Comparison of ENCODE assay signal across 15 mouse cellular contexts in genomic region chr4:136865531-136865930, GRCm38 (mm10). TPM values are rescaled to one million over a fixed set of nuclear protein-coding genes. Genes with fewer than 3 reads are reported as not detected.
DNase-seq lines count a peak whose midpoint lies in the region; ATAC-seq lines count a peak whose summit lies in the region.
"Had no signal": no experiment of that assay in that cellular context is flagged by ENCODE, and none has a peak within 500 bp of the region (broad histone marks: within the 10 kb centered on the region; RNA-seq: fewer than 3 reads in every experiment).

No protein-coding gene starts in this region.

- peak overlapping the region; percentile 19 for H3K4me2 ChIP-seq in hindbrain, embryonic 12.5 days (replicated peaks)
- peak overlapping the region; percentile 30 for H3K4me2 ChIP-seq in midbrain, embryonic 12.5 days (replicated peaks)
- H3K4me2 ChIP-seq: embryonic facial prominence, embryonic 15.5 days; liver, embryonic 13.5 days; stomach, embryonic 15.5 days had no signal

- WGBS in hindbrain, embryonic 12.5 days, result 48% methylated on average over 5 of the region's 5 CpGs
- WGBS in midbrain, embryonic 12.5 days, result 38% methylated on average over 5 of the region's 5 CpGs

- H3K36me3 ChIP-seq in hindbrain, embryonic 12.5 days, result no peaks in the 10 kb centered on the region
- no peaks in the 10 kb centered on the region for H3K36me3 ChIP-seq in midbrain, embryonic 12.5 days
- H3K36me3 ChIP-seq: embryonic facial prominence, embryonic 15.5 days; liver, embryonic 13.5 days; stomach, embryonic 15.5 days had no signal

- H3K27me3 ChIP-seq in hindbrain, embryonic 12.5 days, result peaks cover 5% of the 10 kb centered on the region; the same call in 1 of the 2 replicates
- H3K27me3 ChIP-seq in midbrain, embryonic 12.5 days, result peaks cover 10% of the 10 kb centered on the region; the same call in 1 of the 2 replicates
- H3K27me3 ChIP-seq: stomach, embryonic 15.5 days had no signal

- ATAC-seq in hindbrain, embryonic 12.5 days (ENCODE audit: low FRiP score), result peak; percentile 38; the same call in 1 of the 2 replicates
- peak; percentile 14; the same call in 1 of the 2 replicates for ATAC-seq in midbrain, embryonic 12.5 days (ENCODE audit: low FRiP score, low read depth)

- H3K9me3 ChIP-seq in hindbrain, embryonic 12.5 days (replicated peaks), result no peaks in the 10 kb centered on the region
- no peaks in the 10 kb centered on the region for H3K9me3 ChIP-seq in midbrain, embryonic 12.5 days
- H3K9me3 ChIP-seq: embryonic facial prominence, embryonic 15.5 days; liver, embryonic 13.5 days; stomach, embryonic 15.5 days had no signal

- H3K27ac ChIP-seq in hindbrain, embryonic 12.5 days, result peak overlapping the region; percentile 95
- H3K27ac ChIP-seq in midbrain, embryonic 12.5 days (replicated peaks), result peak overlapping the region; percentile 95
- H3K27ac ChIP-seq: embryonic facial prominence, embryonic 15.5 days; kidney, postnatal 0 days; liver, embryonic 13.5 days; stomach, embryonic 15.5 days had no signal

- H3K4me1 ChIP-seq in hindbrain, embryonic 12.5 days, result peaks cover 61% of the 10 kb centered on the region
- peaks cover 72% of the 10 kb centered on the region for H3K4me1 ChIP-seq in midbrain, embryonic 12.5 days
- H3K4me1 ChIP-seq: liver, embryonic 13.5 days had no signal

- DNase-seq in retina, postnatal 1 day, result peak; percentile 78
- no peak for DNase-seq in retina, embryonic 14.5 days (ENCODE audit: low spot score)
- DNase-seq in kidney, postnatal 25 days, result no peak
- no peak for DNase-seq in adipocyte (ENCODE audit: low spot score)
- no peak for DNase-seq in cerebellum, adult 11-12 months
- DNase-seq in layer of hippocampus, adult 9-10 months (ENCODE audit: low spot score), result no peak
- DNase-seq: adrenal gland, postnatal 10 days; liver, embryonic 13.5 days; lung, postnatal 10 days; thymus, postnatal 4 days had no signal

- H3K9ac ChIP-seq in hindbrain, embryonic 12.5 days, result no peak overlapping the region
- peak overlapping the region; percentile 34; the same call in 1 of the 2 replicates for H3K9ac ChIP-seq in midbrain, embryonic 12.5 days (replicated peaks)
- H3K9ac ChIP-seq: embryonic facial prominence, embryonic 15.5 days; liver, embryonic 13.5 days; stomach, embryonic 15.5 days had no signal

- no peak overlapping the region for H3K4me3 ChIP-seq in hindbrain, embryonic 12.5 days
- H3K4me3 ChIP-seq in midbrain, embryonic 12.5 days, result no peak overlapping the region; the same call in 1 of the 2 replicates
- H3K4me3 ChIP-seq: embryonic facial prominence, embryonic 15.5 days; liver, embryonic 13.5 days; stomach, embryonic 15.5 days had no signal

RNA-seq across cellular contexts. Expression of gene C1qb, which starts 20.5 kb away (rescaled TPM):
- polyA plus RNA-seq in hindbrain, embryonic 12.5 days (2016; fragmentation: Nextera tagmentation; extraction: Ambion mirVana), result 31.6 and 34.9 TPM in 2 replicates
- 30.2 and 38.4 TPM in 2 replicates for polyA plus RNA-seq in midbrain, embryonic 12.5 days (2016; fragmentation: Nextera tagmentation; extraction: Ambion mirVana)

RNA-seq across cellular contexts. Expression of gene C1qc, which starts 27.3 kb away (rescaled TPM):
- polyA plus RNA-seq in hindbrain, embryonic 12.5 days (2016; fragmentation: Nextera tagmentation; extraction: Ambion mirVana), result 19.7 and 20.3 TPM in 2 replicates
- 17.3 and 23.9 TPM in 2 replicates for polyA plus RNA-seq in midbrain, embryonic 12.5 days (2016; fragmentation: Nextera tagmentation; extraction: Ambion mirVana)

RNA-seq across cellular contexts. Expression of gene Ephb2, which starts 29.7 kb away (rescaled TPM):
- 25.4 and 30.8 TPM in 2 replicates for polyA plus RNA-seq in hindbrain, embryonic 12.5 days (2016; fragmentation: Nextera tagmentation; extraction: Ambion mirVana)
- polyA plus RNA-seq in midbrain, embryonic 12.5 days (2016; fragmentation: Nextera tagmentation; extraction: Ambion mirVana), result 39.8 and 40.0 TPM in 2 replicates

RNA-seq across cellular contexts. Expression of gene C1qa, which starts 33.1 kb away (rescaled TPM):
- 14.6 and 17.8 TPM in 2 replicates for polyA plus RNA-seq in hindbrain, embryonic 12.5 days (2016; fragmentation: Nextera tagmentation; extraction: Ambion mirVana)
- polyA plus RNA-seq in midbrain, embryonic 12.5 days (2016; fragmentation: Nextera tagmentation; extraction: Ambion mirVana), result 16.3 and 17.0 TPM in 2 replicates
